Mouse (Mus musculus) limb, embryonic 11.5 days (tissue): Measurements from ENCODE around the gene Nectin3. TPM values are rescaled to one million over a fixed set of nuclear protein-coding genes. Genes with fewer than 3 reads are reported as not detected.
A peak's percentile ranks its signal among the peaks of the same experiment; 100 is the strongest.

Experiments
- ATAC-seq: fragments of 200-750 bp; cut with Nextera tagmentation; 2 replicates; pipeline ENCODE4 v1.8.0; 2017; ENCODE audit warnings: low read depth; ENCODE audit not compliant: insufficient number of reproducible peaks, low FRiP score, low TSS enrichment
- DNase-seq: peaks from one replicate; pipeline ENCODE4 v3.0.0-alpha.2; 2015; ENCODE audit warnings: low spot score
- H3K27ac ChIP-seq: fragments of 300-500 bp; sonication (generic); replicated peaks from 2 replicates; pipeline ENCODE4 v1.5.1; 2014; ENCODE audit warnings: low read depth, mild to moderate bottlenecking, low read length
- H3K27me3 ChIP-seq: fragments of 300-500 bp; sonication (generic); 2 replicates; pipeline ENCODE4 v1.6.1; 2014; ENCODE audit warnings: mild to moderate bottlenecking, low read length, mixed read lengths; ENCODE audit not compliant: control insufficient read depth, insufficient read depth
- H3K36me3 ChIP-seq: fragments of 300-500 bp; sonication (generic); 2 replicates; pipeline ENCODE4 v1.6.1; 2014; ENCODE audit warnings: mild to moderate bottlenecking, low read length, moderate library complexity, mixed read lengths; ENCODE audit not compliant: control insufficient read depth, insufficient read depth
- H3K4me1 ChIP-seq: fragments of 300-500 bp; sonication (generic); 2 replicates; pipeline ENCODE4 v1.6.1; 2014; ENCODE audit warnings: low read length, mixed read lengths; ENCODE audit not compliant: control insufficient read depth, insufficient read depth
- H3K4me2 ChIP-seq: fragments of 300-500 bp; sonication (generic); 2 replicates; pipeline ENCODE4 v1.6.1; 2014; ENCODE audit warnings: low read depth, mild to moderate bottlenecking, moderate library complexity; ENCODE audit not compliant: severe bottlenecking
- H3K4me3 ChIP-seq: fragments of 300-500 bp; sonication (generic); 2 replicates; pipeline ENCODE4 v1.5.1; 2014; ENCODE audit warnings: low read depth, low read length
- H3K9ac ChIP-seq: fragments of 300-500 bp; sonication (generic); 2 replicates; pipeline ENCODE4 v1.6.1; 2014; ENCODE audit warnings: mild to moderate bottlenecking, low read length
- H3K9me3 ChIP-seq: fragments of 300-500 bp; sonication (generic); 2 replicates; pipeline ENCODE4 v1.6.1; 2016; ENCODE audit warnings: low read length; ENCODE audit not compliant: control insufficient read depth
- WGBS: fragments of 180-500 bp; shearing (Covaris S2); extraction: QIAGEN DNeasy Blood & Tissue Kit; methylation state at CpG from one replicate; pipeline ENCODE4 v1.1.7; 2014; 5-methylcytosine and 5-hydroxymethylcytosine counted together
- polyA plus RNA-seq: library from polyadenylated mRNA; unstranded; fragments of >200 nt; fragmentation: Nextera tagmentation; extraction: Ambion mirVana; gene quantifications from 2 replicates; pipeline ENCODE4 v1.2.1, GENCODE M21; 2014

The Nectin3 gene
- polyA plus RNA-seq, 1 experiment from 2014 or later: 28.5 TPM

- no peak for ATAC-seq
- Histone ChIP-seq H3K9me3 (no peaks in the 10 kb centered on the region), H3K9ac (no peak overlapping the region), H3K4me1 (no peaks in the 10 kb centered on the region), H3K27me3 (no peaks in the 10 kb centered on the region), H3K36me3 (no peaks in the 10 kb centered on the region), H3K4me2 (no peak overlapping the region), H3K27ac (no peak overlapping the region), H3K4me3 (no peak overlapping the region)
- DNase-seq: peak; percentile 47
- WGBS: 59% methylated on average over 3 of the region's 3 CpGs
Measured at GRCm38 (mm10) chr16:46487436-46488097, 10.8 kb downstream of the Nectin3 start.

GRCm38 (mm10) chr16:46477336-46477735 is 21.0 kb downstream of the Nectin3 start:
- no peaks in the 10 kb centered on the region for H3K36me3 ChIP-seq
- H3K4me3 ChIP-seq: no peak overlapping the region
- H3K9me3 ChIP-seq: no peaks in the 10 kb centered on the region
- no peak overlapping the region for H3K27ac ChIP-seq
- no peaks in the 10 kb centered on the region for H3K4me1 ChIP-seq
- H3K27me3 ChIP-seq: no peaks in the 10 kb centered on the region
- ATAC-seq (no peak), DNase-seq (no peak)
- H3K9ac ChIP-seq: no peak overlapping the region
- H3K4me2 ChIP-seq: no peak overlapping the region
- 94% methylated on average over 3 of the region's 3 CpGs for WGBS

GRCm38 (mm10) chr16:46451421-46451820 is 46.9 kb downstream of the Nectin3 start:
- Histone ChIP-seq H3K36me3 (no peaks in the 10 kb centered on the region; the same call in 1 of the 2 replicates), H3K9ac (no peak overlapping the region), H3K4me2 (no peak overlapping the region), H3K4me1 (no peaks in the 10 kb centered on the region), H3K4me3 (no peak overlapping the region), H3K9me3 (no peaks in the 10 kb centered on the region), H3K27ac (no peak overlapping the region), H3K27me3 (no peaks in the 10 kb centered on the region)
- DNase-seq (no peak), ATAC-seq (no peak)
- 61% methylated on average over 3 of the region's 3 CpGs for WGBS

- H3K36me3 ChIP-seq: no peaks in the 10 kb centered on the region
- H3K27ac ChIP-seq: no peak overlapping the region
- H3K4me3 ChIP-seq: no peak overlapping the region
- no peak overlapping the region for H3K9ac ChIP-seq
- H3K4me2 ChIP-seq: no peak overlapping the region
- DNase-seq: no peak
- 95% methylated on average over 6 of the region's 6 CpGs for WGBS
- no peak for ATAC-seq
- no peaks in the 10 kb centered on the region for H3K4me1 ChIP-seq
- no peaks in the 10 kb centered on the region for H3K9me3 ChIP-seq
- H3K27me3 ChIP-seq: no peaks in the 10 kb centered on the region
Measured at GRCm38 (mm10) chr16:46449013-46449412, 49.3 kb downstream of the Nectin3 start.

GRCm38 (mm10) chr16:46431317-46431716 is 67.0 kb downstream of the Nectin3 start:
- ATAC-seq: no peak

GRCm38 (mm10) chr16:46416177-46416576 is 82.1 kb downstream of the Nectin3 start:
- ATAC-seq (no peak), DNase-seq (no peak)
- Histone ChIP-seq H3K9ac (no peak overlapping the region), H3K4me2 (no peak overlapping the region), H3K9me3 (no peaks in the 10 kb centered on the region), H3K27me3 (no peaks in the 10 kb centered on the region), H3K27ac (no peak overlapping the region), H3K4me3 (no peak overlapping the region), H3K36me3 (no peaks in the 10 kb centered on the region), H3K4me1 (no peaks in the 10 kb centered on the region)
- 93% methylated on average over 3 of the region's 3 CpGs for WGBS

More at GRCm38 (mm10) chr16:46431317-46431716, 67.0 kb downstream of the Nectin3 start:
- no peaks in the 10 kb centered on the region; the same call in 1 of the 2 replicates for H3K36me3 ChIP-seq
- WGBS: 83% methylated on average over 5 of the region's 5 CpGs
- H3K27ac ChIP-seq: no peak overlapping the region
- H3K4me1 ChIP-seq: no peaks in the 10 kb centered on the region
- no peak overlapping the region for H3K4me2 ChIP-seq
- no peak for DNase-seq
- no peak overlapping the region for H3K4me3 ChIP-seq
- H3K27me3 ChIP-seq: no peaks in the 10 kb centered on the region
- H3K9me3 ChIP-seq: no peaks in the 10 kb centered on the region
- H3K9ac ChIP-seq: no peak overlapping the region

GRCm38 (mm10) chr16:46410739-46411057 is 87.6 kb downstream of the Nectin3 start:
- Histone ChIP-seq H3K9me3 (no peaks in the 10 kb centered on the region), H3K4me3 (no peak overlapping the region), H3K9ac (no peak overlapping the region), H3K27ac (no peak overlapping the region), H3K4me1 (no peaks in the 10 kb centered on the region), H3K27me3 (no peaks in the 10 kb centered on the region), H3K36me3 (no peaks in the 10 kb centered on the region; the same call in 1 of the 2 replicates), H3K4me2 (no peak overlapping the region)
- ATAC-seq: no peak
- DNase-seq: peak; percentile 20
- WGBS: 89% methylated on average over 3 of the region's 3 CpGs

GRCm38 (mm10) chr16:46410053-46410738 is 88.1 kb downstream of the Nectin3 start:
- Histone ChIP-seq H3K27me3 (no peaks in the 10 kb centered on the region), H3K4me1 (no peaks in the 10 kb centered on the region), H3K9ac (no peak overlapping the region), H3K4me2 (no peak overlapping the region), H3K36me3 (no peaks in the 10 kb centered on the region; the same call in 1 of the 2 replicates), H3K4me3 (no peak overlapping the region), H3K27ac (no peak overlapping the region), H3K9me3 (no peaks in the 10 kb centered on the region)
- WGBS: 89% methylated on average over 6 of the region's 6 CpGs
- no peak for ATAC-seq
- DNase-seq: peak; percentile 13
